Mouse (Mus musculus): ENCODE results near the gene Fam222a. TPM values are rescaled to one million over a fixed set of nuclear protein-coding genes. Genes with fewer than 3 reads are reported as not detected.

Gene Fam222a
- polyA plus RNA-seq, 1 experiment from 2014 or later: 0.83 TPM

- no peak for ATAC-seq (replicated peaks; ENCODE audit: extremely low read depth, insufficient read depth, low FRiP score)
- Histone ChIP-seq H3K4me1 (ENCODE audit: control insufficient read depth, insufficient read depth, low read length) (peaks cover 7% of the 10 kb centered on the region), H3K9ac (ENCODE audit: low read length) (no peak overlapping the region), H3K9me3 (replicated peaks; ENCODE audit: control insufficient read depth, low read length) (no peaks in the 10 kb centered on the region), H3K4me3 (ENCODE audit: low read length) (peak overlapping the region; percentile 58), H3K27ac (ENCODE audit: low read length) (no peak overlapping the region), H3K4me2 (ENCODE audit: low read depth, low read length) (peak overlapping the region; percentile 93), H3K27me3 (ENCODE audit: control insufficient read depth, insufficient read depth, low read length) (peaks cover 29% of the 10 kb centered on the region), H3K36me3 (ENCODE audit: control insufficient read depth, insufficient read depth) (no peaks in the 10 kb centered on the region)
- WGBS: 22% methylated on average over 10 of the region's 10 CpGs
Observed at GRCm38 (mm10) chr5:114657426-114657825, 89.6 kb downstream of the Fam222a start.

DNA sequence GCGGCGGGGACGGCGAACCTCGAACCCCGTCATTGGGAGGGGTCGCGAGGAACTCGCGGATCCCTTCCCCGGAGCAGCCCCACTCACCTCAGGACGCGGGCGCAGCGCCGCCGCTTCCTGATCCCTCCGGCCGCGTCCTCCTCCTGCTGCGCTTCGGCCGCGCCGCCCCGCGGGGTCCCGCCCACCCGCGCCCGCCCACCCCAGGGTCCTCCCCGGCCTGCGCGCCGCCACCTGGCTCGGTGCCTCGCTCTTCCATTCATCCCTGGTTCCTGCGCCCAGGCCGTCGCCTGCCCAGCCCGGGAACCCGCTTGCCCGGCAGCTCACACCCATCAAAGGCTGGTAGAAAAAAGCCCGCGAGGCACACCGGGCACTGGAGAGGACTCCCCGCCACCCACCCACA lies 90.4 kb downstream of the Fam222a start, which contains the start of gene Trpv4:
Gene Trpv4 (minus strand): TSS at position 167 of the 400 bp plus-strand sequence.
- Histone ChIP-seq H3K9ac (ENCODE audit: low read length) (peak within 1 kb of the TSS; percentile 66), H3K27ac (ENCODE audit: low read length) (no peak within 1 kb of the TSS), H3K9me3 (replicated peaks; ENCODE audit: control insufficient read depth, low read length) (no peaks in the 10 kb centered on the region), H3K4me3 (ENCODE audit: low read length) (peak within 1 kb of the TSS; percentile 58), H3K4me1 (ENCODE audit: control insufficient read depth, insufficient read depth, low read length) (peaks cover 7% of the 10 kb centered on the region), H3K4me2 (ENCODE audit: low read depth, low read length) (peak within 1 kb of the TSS; percentile 93), H3K36me3 (ENCODE audit: control insufficient read depth, insufficient read depth) (no peaks in the 10 kb centered on the region), H3K27me3 (ENCODE audit: control insufficient read depth, insufficient read depth, low read length) (peaks cover 29% of the 10 kb centered on the region)
- peak; percentile 75 for ATAC-seq (replicated peaks; ENCODE audit: extremely low read depth, insufficient read depth, low FRiP score)
- WGBS: under 1% methylated on average over 38 of the region's 47 CpGs

DNA sequence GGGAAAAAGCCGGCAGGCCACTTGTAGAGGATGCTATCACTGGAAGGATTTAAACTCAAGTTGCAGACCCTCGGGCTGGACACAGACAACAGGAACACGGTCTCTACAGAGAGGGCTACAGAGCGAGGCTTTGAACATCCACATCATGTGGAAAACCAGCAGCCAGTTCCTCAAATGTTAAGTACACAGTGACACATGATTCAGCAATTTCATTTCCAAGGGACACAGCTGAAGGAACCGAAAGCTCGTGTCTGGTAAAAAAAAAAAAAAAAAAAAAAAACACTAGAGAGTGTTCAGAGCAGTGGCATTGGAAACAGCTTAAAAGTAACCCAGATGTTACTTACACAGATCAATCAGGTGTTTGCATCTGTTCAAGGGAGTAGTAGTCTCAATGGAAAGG lies 93.2 kb downstream of the Fam222a start:
- Histone ChIP-seq H3K9me3 (replicated peaks; ENCODE audit: control insufficient read depth, low read length) (no peaks in the 10 kb centered on the region), H3K4me3 (ENCODE audit: low read length) (no peak overlapping the region), H3K9ac (ENCODE audit: low read length) (no peak overlapping the region), H3K4me2 (ENCODE audit: low read depth, low read length) (no peak overlapping the region), H3K27ac (ENCODE audit: low read length) (no peak overlapping the region), H3K27me3 (ENCODE audit: control insufficient read depth, insufficient read depth, low read length) (peaks cover 25% of the 10 kb centered on the region), H3K4me1 (ENCODE audit: control insufficient read depth, insufficient read depth, low read length) (peaks cover 7% of the 10 kb centered on the region), H3K36me3 (ENCODE audit: control insufficient read depth, insufficient read depth) (no peaks in the 10 kb centered on the region)
- WGBS: 62% methylated on average over 6 of the region's 6 CpGs
- ATAC-seq (replicated peaks; ENCODE audit: extremely low read depth, insufficient read depth, low FRiP score): no peak

Other genes starting within 250 kb of the Fam222a start
- gene Kctd10, start 187.5 kb upstream of the Fam222a start, polyA plus RNA-seq (2015; fragmentation: Nextera tagmentation; extraction: Ambion mirVana): 112 and 119 TPM in 2 replicates
- 44.2 and 50.9 TPM in 2 replicates for gene Ube3b, start 187.4 kb upstream of the Fam222a start, polyA plus RNA-seq (2015; fragmentation: Nextera tagmentation; extraction: Ambion mirVana)
- 24.5 and 25.8 TPM in 2 replicates for gene Mmab, start 124.0 kb upstream of the Fam222a start, polyA plus RNA-seq (2015; fragmentation: Nextera tagmentation; extraction: Ambion mirVana)
- 15.8 and 17.5 TPM in 2 replicates for gene Mvk, start 123.7 kb upstream of the Fam222a start, polyA plus RNA-seq (2015; fragmentation: Nextera tagmentation; extraction: Ambion mirVana)
- 1.1 and 1.3 TPM in 2 replicates for gene Trpv4, start 90.4 kb downstream of the Fam222a start, polyA plus RNA-seq (2015; fragmentation: Nextera tagmentation; extraction: Ambion mirVana)
- gene Gltp, start 123.0 kb downstream of the Fam222a start, polyA plus RNA-seq (2015; fragmentation: Nextera tagmentation; extraction: Ambion mirVana): 58.8 and 69.2 TPM in 2 replicates
- 8.4 and 9.6 TPM in 2 replicates for gene Tchp, start 139.7 kb downstream of the Fam222a start, polyA plus RNA-seq (2015; fragmentation: Nextera tagmentation; extraction: Ambion mirVana)
- gene Ankrd13a, start 206.7 kb downstream of the Fam222a start, polyA plus RNA-seq (2015; fragmentation: Nextera tagmentation; extraction: Ambion mirVana): 28.4 and 33.7 TPM in 2 replicates
- gene Git2, start 207.5 kb downstream of the Fam222a start, polyA plus RNA-seq (2015; fragmentation: Nextera tagmentation; extraction: Ambion mirVana): 38.6 and 46.6 TPM in 2 replicates

Measured in heart, embryonic 16.5 days (tissue).